Mouse (Mus musculus): ENCODE results near the gene Map3k1. TPM values are rescaled to one million over a fixed set of nuclear protein-coding genes. Genes with fewer than 3 reads are reported as not detected.

The Map3k1 gene
- total and polyA plus RNA-seq, 3 experiments = 10.7 to 48.7 (median 13.4) TPM

DNA sequence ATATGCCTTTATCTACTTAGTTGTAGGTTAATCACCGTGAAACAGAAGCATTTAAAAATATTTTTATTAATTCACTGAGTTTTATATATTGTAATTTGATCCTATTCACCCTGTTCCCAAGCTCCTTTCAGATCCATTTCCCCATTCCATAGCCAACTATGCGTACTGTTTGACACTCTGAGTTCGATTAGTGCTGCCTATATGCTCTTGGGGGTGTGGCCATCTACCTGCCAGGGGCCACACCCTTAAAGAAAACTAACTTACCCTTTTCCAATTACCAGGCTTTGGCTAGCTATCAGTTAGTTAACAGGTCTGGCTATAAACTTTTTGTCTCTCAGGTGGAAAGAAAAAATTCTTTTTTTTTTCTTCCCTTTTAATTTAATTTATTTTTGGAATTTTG lies 35.5 kb upstream of the Map3k1 start:
- in situ Hi-C loops (cut with MboI; ENCODE audit: low pct_ligation_motif_present, low pct_unique_long_range_greater_than_20kb, low sequenced_read_pairs) = no loop called here
- no peak for TF ChIP-seq SMC3 (IDR thresholded peaks at IDR 0.05; ENCODE audit: low read depth, low read length)
- no peak for TF ChIP-seq USF2 (conservative IDR thresholded peaks at IDR 0.05; ENCODE audit: low read depth, low read length)
- no peak for TF ChIP-seq TCF12 (IDR thresholded peaks at IDR 0.05; ENCODE audit: low read depth, low read length)
- no peak for DNase-seq (ENCODE audit: extremely low read depth)
- H3K4me2 ChIP-seq (ENCODE audit: insufficient read depth, low read depth, poor library complexity, severe bottlenecking) = no peak overlapping the region
- no peaks in the 10 kb centered on the region for H3K9me3 ChIP-seq (replicated peaks; ENCODE audit: low read length)
- H3K9ac ChIP-seq (ENCODE audit: insufficient read depth, low read depth) = no peak overlapping the region
- H3K79me2 ChIP-seq (replicated peaks; ENCODE audit: control insufficient read depth, extremely low read depth, insufficient read depth, poor library complexity, severe bottlenecking) = no peaks in the 10 kb centered on the region
- peaks cover 6 to 29% of the 10 kb centered on the region in 2 experiments for H3K4me1 ChIP-seq (ENCODE audit: control insufficient read depth in 1 of 2, insufficient read depth in 2 of 2)
- no peaks in the 10 kb centered on the region for H3K36me3 ChIP-seq (replicated peaks in 1 of 2; ENCODE audit: control insufficient read depth in 1 of 2, insufficient read depth in 1 of 2, low read length in 1 of 2)
- H3K4me3 ChIP-seq (replicated peaks in 1 of 3; ENCODE audit: low read depth in 2 of 3, low read length in 2 of 3, poor library complexity in 1 of 3) = no peak overlapping the region
- no peaks in the 10 kb centered on the region for H3K27me3 ChIP-seq (replicated peaks)
- dilution Hi-C loops (cut with MboI; ENCODE audit: extremely low pct_ligation_motif_present, extremely low pct_unique_long_range_greater_than_20kb, low sequenced_read_pairs) = no loop called here
- H3K27ac ChIP-seq (ENCODE audit: insufficient read depth, low read depth) = no peak overlapping the region

GRCm38 (mm10) chr13:111835787-111836186 lies 27.0 kb upstream of the Map3k1 start:
- dilution Hi-C loops (cut with MboI; ENCODE audit: extremely low pct_ligation_motif_present, extremely low pct_unique_long_range_greater_than_20kb, low sequenced_read_pairs) = no loop called here
- no peak overlapping the region for H3K9ac ChIP-seq (ENCODE audit: insufficient read depth, low read depth)
- H3K27ac ChIP-seq (ENCODE audit: insufficient read depth, low read depth) = no peak overlapping the region
- H3K79me2 ChIP-seq (replicated peaks; ENCODE audit: control insufficient read depth, extremely low read depth, insufficient read depth, poor library complexity, severe bottlenecking) = no peaks in the 10 kb centered on the region
- no peak overlapping the region for H3K4me2 ChIP-seq (ENCODE audit: insufficient read depth, low read depth, poor library complexity, severe bottlenecking)
- in situ Hi-C loops (cut with MboI; ENCODE audit: low pct_ligation_motif_present, low pct_unique_long_range_greater_than_20kb, low sequenced_read_pairs) = no loop called here
- H3K4me3 ChIP-seq (replicated peaks in 1 of 3; ENCODE audit: low read depth in 2 of 3, low read length in 2 of 3, poor library complexity in 1 of 3) = no peak overlapping the region
- no peak for DNase-seq (ENCODE audit: extremely low read depth)
- no peaks in the 10 kb centered on the region for H3K27me3 ChIP-seq (replicated peaks)
- H3K36me3 ChIP-seq (replicated peaks in 1 of 2; ENCODE audit: control insufficient read depth in 1 of 2, insufficient read depth in 1 of 2, low read length in 1 of 2) = peaks cover 0 to 4% of the 10 kb centered on the region in 2 experiments
- H3K9me3 ChIP-seq (replicated peaks; ENCODE audit: low read length) = no peaks in the 10 kb centered on the region
- TF ChIP-seq MXI1 (IDR thresholded peaks at IDR 0.05; ENCODE audit: low read depth, low read length) = no peak
- no peak for TF ChIP-seq ELF1 (IDR thresholded peaks at IDR 0.05; ENCODE audit: low read depth, low read length)
- no peak for TF ChIP-seq ZKSCAN1 (IDR thresholded peaks at IDR 0.05; ENCODE audit: borderline replicate concordance, low read depth, low read length)
- TF ChIP-seq JUND (conservative IDR thresholded peaks at IDR 0.05; ENCODE audit: low read depth, low read length) = no peak
- no peak for TF ChIP-seq KAT2A (IDR thresholded peaks at IDR 0.05; ENCODE audit: insufficient replicate concordance, low read length)
- H3K4me1 ChIP-seq (ENCODE audit: control insufficient read depth in 1 of 2, insufficient read depth in 2 of 2) = peaks cover 0 to 4% of the 10 kb centered on the region in 2 experiments; a peak in 2 of 4 replicates

DNA sequence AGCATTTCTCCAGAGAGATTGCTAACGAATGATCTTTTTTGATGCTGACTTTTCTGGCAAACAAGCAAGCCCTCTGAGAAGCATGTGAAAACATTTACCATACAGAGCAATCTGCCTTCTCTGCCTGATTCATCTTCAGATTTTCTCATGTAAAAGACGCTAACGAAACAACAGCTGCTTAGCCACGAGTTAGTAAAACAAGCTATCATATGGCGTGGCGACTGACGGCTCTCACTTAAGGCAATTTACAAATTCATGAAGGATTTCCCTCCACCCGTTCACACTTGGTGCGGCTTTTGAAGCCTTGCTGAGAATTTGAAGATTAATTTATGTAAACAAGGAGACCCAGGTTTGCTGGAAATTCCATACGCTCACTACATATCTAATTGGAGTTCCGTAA lies 25.8 kb upstream of the Map3k1 start:
- in situ Hi-C loops (cut with MboI; ENCODE audit: low pct_ligation_motif_present, low pct_unique_long_range_greater_than_20kb, low sequenced_read_pairs) = no loop called here
- H3K4me3 ChIP-seq (replicated peaks in 1 of 3; ENCODE audit: low read depth in 2 of 3, low read length in 2 of 3, poor library complexity in 1 of 3) = no peak overlapping the region

More for the DNA sequence above, 25.8 kb upstream of the Map3k1 start:
- Histone ChIP-seq H3K36me3 (replicated peaks in 1 of 2; ENCODE audit: control insufficient read depth in 1 of 2, insufficient read depth in 1 of 2, low read length in 1 of 2) (peaks cover 0 to 4% of the 10 kb centered on the region in 2 experiments), H3K27me3 (replicated peaks) (no peaks in the 10 kb centered on the region), H3K79me2 (replicated peaks; ENCODE audit: control insufficient read depth, extremely low read depth, insufficient read depth, poor library complexity, severe bottlenecking) (no peaks in the 10 kb centered on the region), H3K9ac (ENCODE audit: insufficient read depth, low read depth) (no peak overlapping the region), H3K27ac (ENCODE audit: insufficient read depth, low read depth) (no peak overlapping the region), H3K9me3 (replicated peaks; ENCODE audit: low read length) (no peaks in the 10 kb centered on the region), H3K4me1 (ENCODE audit: control insufficient read depth in 1 of 2, insufficient read depth in 2 of 2) (peaks cover 0 to 8% of the 10 kb centered on the region in 2 experiments; a peak in 2 of 4 replicates), H3K4me2 (ENCODE audit: insufficient read depth, low read depth, poor library complexity, severe bottlenecking) (no peak overlapping the region)
- dilution Hi-C loops (cut with MboI; ENCODE audit: extremely low pct_ligation_motif_present, extremely low pct_unique_long_range_greater_than_20kb, low sequenced_read_pairs) = no loop called here
- DNase-seq (ENCODE audit: extremely low read depth) = no peak
- no peak for TF ChIP-seq POLR2A (IDR thresholded peaks at IDR 0.05; ENCODE audit: low read depth, low read length)
- no peak for TF ChIP-seq EP300 (IDR thresholded peaks at IDR 0.05; ENCODE audit: low read length)
- TF ChIP-seq MEF2A (IDR thresholded peaks at IDR 0.05; ENCODE audit: borderline replicate concordance, low read depth, low read length) = no peak
- TF ChIP-seq IRF4 (IDR thresholded peaks at IDR 0.05; ENCODE audit: low read depth, low read length) = no peak
- no peak for TF ChIP-seq UBTF (IDR thresholded peaks at IDR 0.05; ENCODE audit: low read depth, low read length)
